Mouse (Mus musculus) cortical plate, adult 2 months (tissue): ENCODE data around the gene Mcm3.

Experiments
- CTCF ChIP-seq: fragments of 200-500 bp; IDR thresholded peaks from 2 replicates; pipeline ENCODE4 v1.5.1; 2011; ENCODE audit warnings: mild to moderate bottlenecking, control low read depth, low read length; ENCODE audit not compliant: insufficient read depth; ENCODE audit errors: extremely low read depth
- POLR2A ChIP-seq: fragments of 200-500 bp; IDR thresholded peaks from 2 replicates; pipeline ENCODE4 v1.6.1; 2011; ENCODE audit warnings: mild to moderate bottlenecking, low read length, control low read depth; ENCODE audit not compliant: insufficient read depth; ENCODE audit errors: extremely low read depth

DNA sequence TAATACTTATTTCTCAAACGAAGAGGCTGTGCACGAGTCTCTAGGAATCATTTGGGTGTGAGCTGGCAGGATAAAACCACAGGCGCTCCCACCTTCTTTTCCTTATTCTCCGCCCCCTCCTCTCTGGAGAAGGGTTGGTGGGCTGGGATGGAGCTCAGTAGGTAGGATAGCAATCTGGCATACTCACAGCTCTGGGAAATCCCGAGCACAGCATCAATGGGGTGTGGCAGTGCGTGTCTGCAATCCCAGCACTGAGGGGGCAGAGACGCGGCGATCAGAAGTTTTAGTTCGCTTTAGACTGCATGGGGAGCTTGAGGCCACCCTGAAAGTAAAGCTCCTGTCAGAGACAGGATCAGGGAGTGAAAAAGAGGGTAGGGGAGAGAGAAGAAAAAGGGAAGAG is 31.7 kb downstream of the Mcm3 start:
- TF ChIP-seq CTCF, result no peak
- no peak for TF ChIP-seq POLR2A
